Mouse (Mus musculus) heart, adult 2 months (tissue): ENCODE results near the gene Vmn1r236. TPM values are rescaled to one million over a fixed set of nuclear protein-coding genes. Genes with fewer than 3 reads are reported as not detected.

ENCODE experiments used
- DNase-seq, 2 experiments: peaks; one replicate each; pipeline ENCODE4 v3.0.0; 2021
- H3K27ac ChIP-seq: fragments of 200-600 bp; 2 replicates; pipeline ENCODE4 v1.8.1; 2022
- H3K27me3 ChIP-seq: fragments of 200-500 bp; 2 replicates; pipeline ENCODE4 v1.6.1; 2012; ENCODE audit warnings: mild to moderate bottlenecking, low read length, inconsistent platforms, mixed read lengths; ENCODE audit not compliant: control insufficient read depth, insufficient read depth
- H3K36me3 ChIP-seq: fragments of 200-500 bp; 2 replicates; pipeline ENCODE4 v1.6.1; 2012; ENCODE audit warnings: low read length, inconsistent platforms; ENCODE audit not compliant: control insufficient read depth, insufficient read depth
- H3K4me1 ChIP-seq: fragments of 200-500 bp; 2 replicates; pipeline ENCODE4 v1.6.1; 2011; ENCODE audit warnings: low read length; ENCODE audit not compliant: control insufficient read depth, insufficient read depth
- H3K4me3 ChIP-seq: fragments of 200-600 bp; 2 replicates; pipeline ENCODE4 v1.8.1; 2022
- H3K79me2 ChIP-seq: fragments of 200-500 bp; replicated peaks from 2 replicates; pipeline ENCODE4 v1.6.1; 2012; ENCODE audit warnings: mild to moderate bottlenecking, inconsistent platforms, low read length, moderate library complexity, mixed read lengths; ENCODE audit not compliant: control insufficient read depth, insufficient read depth
- H3K9ac ChIP-seq: fragments of 200-500 bp; 2 replicates; pipeline ENCODE4 v1.6.1; 2012; ENCODE audit warnings: low read depth, mild to moderate bottlenecking, control low read depth, inconsistent platforms, low read length, mixed read lengths
- CTCF ChIP-seq: fragments of 200-600 bp; IDR thresholded peaks from 2 replicates; pipeline ENCODE4 v1.8.1; 2022; ENCODE audit warnings: antibody characterized with exemption, mild to moderate bottlenecking, moderate library complexity
- EP300 ChIP-seq: fragments of 200-500 bp; IDR thresholded peaks from 2 replicates; pipeline ENCODE4 v1.6.1; 2011; ENCODE audit warnings: low read depth, low read length, control low read depth; ENCODE audit not compliant: insufficient read depth
- POLR2A ChIP-seq: fragments of 200-500 bp; IDR thresholded peaks from 2 replicates; pipeline ENCODE4 v1.6.1; 2011; ENCODE audit warnings: mild to moderate bottlenecking, low read depth, low read length, control low read depth; ENCODE audit not compliant: insufficient read depth
- WGBS: fragments of 180-500 bp; shearing (Covaris S2); methylation state at CpG from one replicate; pipeline ENCODE4 v1.1.7; 2018; 5-methylcytosine and 5-hydroxymethylcytosine counted together
- intact Hi-C: fragments of 180-260 bp; cut with DNase I; formaldehyde crosslinking; loops from one replicate; pipeline ENCODE4 v1.15.1; 2025
- long read RNA-seq: library from polyadenylated mRNA; stranded (forward); transcript quantifications from one replicate; pipeline ENCODE4 v2.0.0, GENCODE M21; 2021
- microRNA-seq, 2 experiments: library from miRNA; unstranded; fragments of <30 nt; microRNA quantifications; one replicate each; pipeline ENCODE4 v1.2.0; 2021
- polyA plus RNA-seq: library from polyadenylated mRNA; depleted of rRNA; stranded (reverse); fragments of >200 nt; gene quantifications from 2 replicates; pipeline ENCODE4 v1.2.3, GENCODE M21; 2012; rRNA removed
- total RNA-seq, 2 experiments: library from RNA; stranded (reverse); gene quantifications; 2 replicates each; pipeline ENCODE4 v1.2.3; 2021

Gene Vmn1r236
- not detected for total RNA-seq
- polyA plus RNA-seq, result not detected in 2 replicates
- long read RNA-seq, result 0 reads

GRCm38 (mm10) chr17:21282642-21283041 lies at the start of gene Vmn1r236:
Gene Vmn1r236 (plus strand): TSS chr17:21282942.
- 72% methylated on average over 3 of the region's 3 CpGs for WGBS
- Histone ChIP-seq H3K4me3 (no peak within 1 kb of the TSS), H3K9ac (no peak within 1 kb of the TSS), H3K27me3 (no peaks in the 10 kb centered on the region), H3K36me3 (no peaks in the 10 kb centered on the region), H3K4me1 (no peaks in the 10 kb centered on the region), H3K79me2 (no peaks in the 10 kb centered on the region), H3K27ac (no peak within 1 kb of the TSS)
- DNase-seq, result no peak
- TF ChIP-seq EP300 (no peak), CTCF (no peak), POLR2A (no peak)
- intact Hi-C loops, result no loop called here

GRCm38 (mm10) chr17:21256111-21256510 lies 26.6 kb upstream of the Vmn1r236 start, which contains the start of gene Vmn1r235:
Gene Vmn1r235 (plus strand): TSS chr17:21256411.
- Histone ChIP-seq H3K4me3 (no peak within 1 kb of the TSS), H3K27me3 (no peaks in the 10 kb centered on the region), H3K9ac (no peak within 1 kb of the TSS), H3K79me2 (no peaks in the 10 kb centered on the region), H3K36me3 (no peaks in the 10 kb centered on the region), H3K4me1 (no peaks in the 10 kb centered on the region), H3K27ac (no peak within 1 kb of the TSS)
- DNase-seq, result no peak
- intact Hi-C loops, result no loop called here
- TF ChIP-seq CTCF, result no peak
- TF ChIP-seq POLR2A, result no peak
- no peak for TF ChIP-seq EP300

- Histone ChIP-seq H3K4me3 (no peak overlapping the region), H3K4me1 (no peaks in the 10 kb centered on the region), H3K9ac (no peak overlapping the region), H3K27me3 (no peaks in the 10 kb centered on the region), H3K27ac (no peak overlapping the region), H3K36me3 (no peaks in the 10 kb centered on the region), H3K79me2 (no peaks in the 10 kb centered on the region)
- 12% methylated on average over 4 of the region's 4 CpGs for WGBS
- peak; percentile 4 to 17 for DNase-seq
- intact Hi-C loops, result loop anchor here (1.0 to 10.0 kb wide), 4 partner anchors 113 to 243 kb away; partner anchors contain the start of gene Zfp677
- TF ChIP-seq CTCF, result peak; percentile 78
- no peak for TF ChIP-seq POLR2A
Observed at GRCm38 (mm10) chr17:21272103-21272502, 10.6 kb upstream of the Vmn1r236 start.

- H3K4me1 ChIP-seq, result no peaks in the 10 kb centered on the region
- intact Hi-C loops, result no loop called here
- no peak overlapping the region for H3K9ac ChIP-seq
- no peak overlapping the region for H3K27ac ChIP-seq
- H3K79me2 ChIP-seq, result no peaks in the 10 kb centered on the region
- H3K27me3 ChIP-seq, result no peaks in the 10 kb centered on the region
- no peak overlapping the region for H3K4me3 ChIP-seq
- no peak for DNase-seq
- TF ChIP-seq EP300 (no peak), CTCF (no peak), POLR2A (no peak)
- no peaks in the 10 kb centered on the region for H3K36me3 ChIP-seq
Observed at GRCm38 (mm10) chr17:21284395-21284794, 1.7 kb downstream of the Vmn1r236 start.

GRCm38 (mm10) chr17:21289695-21290094 lies 7.0 kb downstream of the Vmn1r236 start:
- H3K79me2 ChIP-seq, result no peaks in the 10 kb centered on the region
- no peak overlapping the region for H3K9ac ChIP-seq
- H3K27me3 ChIP-seq, result no peaks in the 10 kb centered on the region
- intact Hi-C loops, result no loop called here
- H3K4me1 ChIP-seq, result no peaks in the 10 kb centered on the region
- H3K27ac ChIP-seq, result no peak overlapping the region
- DNase-seq, result no peak
- no peak for TF ChIP-seq EP300
- no peak for TF ChIP-seq CTCF
- no peak for TF ChIP-seq POLR2A
- H3K4me3 ChIP-seq, result no peak overlapping the region
- H3K36me3 ChIP-seq, result no peaks in the 10 kb centered on the region

GRCm38 (mm10) chr17:21311565-21311964 lies 28.8 kb downstream of the Vmn1r236 start, which contains the start of gene Vmn1r237:
Gene Vmn1r237 (plus strand): TSS chr17:21311865.
- Histone ChIP-seq H3K27me3 (no peaks in the 10 kb centered on the region), H3K79me2 (no peaks in the 10 kb centered on the region), H3K4me1 (no peaks in the 10 kb centered on the region), H3K9ac (no peak within 1 kb of the TSS), H3K4me3 (no peak within 1 kb of the TSS), H3K27ac (no peak within 1 kb of the TSS), H3K36me3 (no peaks in the 10 kb centered on the region)
- TF ChIP-seq CTCF, result no peak
- TF ChIP-seq POLR2A, result no peak
- no peak for TF ChIP-seq EP300
- intact Hi-C loops, result no loop called here
- DNase-seq, result no peak

Small RNA genes within 50 kb of the gene (microRNA-seq; reads per million reads assigned to microRNA genes)
- gene Gm26384, result 0 reads per million in 2 experiments

Other genes with a start within 250 kb of the Vmn1r236 start
- not detected for gene Vmn1r234, start 56.9 kb upstream of the Vmn1r236 start, total RNA-seq
- not detected in 2 replicates for gene Vmn1r234, start 56.9 kb upstream of the Vmn1r236 start, polyA plus RNA-seq
- gene Vmn1r235, start 26.5 kb upstream of the Vmn1r236 start, total RNA-seq, result not detected
- gene Vmn1r235, start 26.5 kb upstream of the Vmn1r236 start, polyA plus RNA-seq, result not detected in 2 replicates
- not detected for gene Vmn1r237, start 28.9 kb downstream of the Vmn1r236 start, total RNA-seq
- gene Vmn1r237, start 28.9 kb downstream of the Vmn1r236 start, polyA plus RNA-seq, result not detected in 2 replicates
- gene Zfp677, start 100.8 kb downstream of the Vmn1r236 start, total RNA-seq, result under 1 TPM; 0.86 to 0.89 TPM
- 0.25 and 0.50 TPM in 2 replicates for gene Zfp677, start 100.8 kb downstream of the Vmn1r236 start, polyA plus RNA-seq
- 1 to 10 TPM in 1 of 2 experiments, under 1 TPM in 1; 0.59 to 1.0 TPM for gene Zfp54, start 140.3 kb downstream of the Vmn1r236 start, total RNA-seq
- gene Zfp54, start 140.3 kb downstream of the Vmn1r236 start, polyA plus RNA-seq, result 0.39 and 0.64 TPM in 2 replicates
- 1 to 10 TPM; 6.3 to 8.5 TPM for gene Zfp51, start 167.4 kb downstream of the Vmn1r236 start, total RNA-seq
- gene Zfp51, start 167.4 kb downstream of the Vmn1r236 start, polyA plus RNA-seq, result 1.5 and 3.7 TPM in 2 replicates
- gene Zfp53, start 206.1 kb downstream of the Vmn1r236 start, total RNA-seq, result 1 to 10 TPM; 2.0 to 2.5 TPM
- gene Zfp53, start 206.1 kb downstream of the Vmn1r236 start, polyA plus RNA-seq, result 0.55 and 1.0 TPM in 2 replicates